Mouse (Mus musculus): ENCODE results near the gene Uspl1. TPM values are rescaled to one million over a fixed set of nuclear protein-coding genes. Genes with fewer than 3 reads are reported as not detected.

The Uspl1 gene
- polyA plus RNA-seq, 1 experiment: 8.5 TPM

DNA sequence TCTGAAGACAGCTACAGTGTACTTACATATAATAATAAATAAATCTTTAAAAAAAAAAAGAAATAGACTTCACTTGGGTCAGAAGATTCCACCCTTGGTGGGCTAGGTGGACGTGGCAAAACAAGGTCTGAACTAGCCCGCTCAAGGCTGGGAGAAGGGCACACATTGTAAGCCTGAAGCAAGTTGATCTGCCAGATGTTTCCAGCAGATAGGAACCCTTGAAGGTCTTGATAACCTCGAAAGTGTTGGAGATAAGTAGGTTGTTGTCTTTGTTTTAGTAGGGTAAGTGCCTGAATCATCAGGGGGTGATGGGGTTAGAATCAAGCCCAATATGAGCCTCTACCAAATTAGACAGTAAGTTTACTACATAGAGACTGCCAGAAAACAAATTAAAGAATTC lies 35.3 kb downstream of the Uspl1 start:
- no peaks in the 10 kb centered on the region for H3K4me1 ChIP-seq (ENCODE audit: control insufficient read depth, insufficient read depth, insufficient read length)
- 56% methylated on average over 3 of the region's 3 CpGs for WGBS
- H3K4me3 ChIP-seq (ENCODE audit: extremely low read depth, insufficient read depth, insufficient read length): no peak overlapping the region
- H3K27ac ChIP-seq (ENCODE audit: insufficient read depth, low read length): no peak overlapping the region
- no peak for TF ChIP-seq CTCF (IDR thresholded peaks at IDR 0.05; ENCODE audit: extremely low read depth, insufficient read depth, insufficient read length, insufficient replicate concordance)
- no peak for TF ChIP-seq POLR2A (IDR thresholded peaks at IDR 0.05; ENCODE audit: low read depth, low read length)
- DNase-seq (ENCODE audit: low read depth in 1 of 2, low spot score in 2 of 2): no peak
- H3K36me3 ChIP-seq (ENCODE audit: control insufficient read depth, insufficient read depth, low read length): peaks cover 5% of the 10 kb centered on the region
- no peaks in the 10 kb centered on the region for H3K27me3 ChIP-seq (ENCODE audit: control insufficient read depth, insufficient read depth, low read length)

DNA sequence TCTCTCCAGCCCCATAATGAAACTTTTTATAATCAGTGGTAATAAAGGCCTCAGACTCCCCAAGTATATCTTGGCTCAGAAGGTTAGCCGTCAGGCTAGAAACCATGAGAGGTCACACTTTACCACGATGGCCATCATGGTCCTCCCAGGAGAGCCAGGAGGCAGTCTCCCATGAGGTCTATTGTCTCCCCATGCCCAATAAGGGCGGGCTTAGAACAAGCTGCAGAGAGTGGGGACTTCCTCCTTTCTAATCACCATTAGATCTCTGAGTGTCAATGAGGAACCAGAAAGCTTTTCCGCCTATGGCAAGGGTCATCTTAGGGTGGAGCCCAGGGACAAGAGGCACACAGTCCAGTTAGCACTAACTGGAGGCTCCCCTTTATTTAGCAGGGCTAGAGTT lies 37.2 kb downstream of the Uspl1 start:
- TF ChIP-seq CTCF (IDR thresholded peaks at IDR 0.05; ENCODE audit: extremely low read depth, insufficient read depth, insufficient read length, insufficient replicate concordance) (no peak), POLR2A (IDR thresholded peaks at IDR 0.05; ENCODE audit: low read depth, low read length) (no peak)
- H3K36me3 ChIP-seq (ENCODE audit: control insufficient read depth, insufficient read depth, low read length): no peaks in the 10 kb centered on the region
- H3K4me1 ChIP-seq (ENCODE audit: control insufficient read depth, insufficient read depth, insufficient read length): no peaks in the 10 kb centered on the region
- WGBS: 60% methylated on average over 4 of the region's 4 CpGs
- no peak overlapping the region for H3K27ac ChIP-seq (ENCODE audit: insufficient read depth, low read length)
- no peaks in the 10 kb centered on the region for H3K27me3 ChIP-seq (ENCODE audit: control insufficient read depth, insufficient read depth, low read length)
- no peak for DNase-seq (ENCODE audit: low read depth in 1 of 2, low spot score in 2 of 2)
- H3K4me3 ChIP-seq (ENCODE audit: extremely low read depth, insufficient read depth, insufficient read length): no peak overlapping the region

DNA sequence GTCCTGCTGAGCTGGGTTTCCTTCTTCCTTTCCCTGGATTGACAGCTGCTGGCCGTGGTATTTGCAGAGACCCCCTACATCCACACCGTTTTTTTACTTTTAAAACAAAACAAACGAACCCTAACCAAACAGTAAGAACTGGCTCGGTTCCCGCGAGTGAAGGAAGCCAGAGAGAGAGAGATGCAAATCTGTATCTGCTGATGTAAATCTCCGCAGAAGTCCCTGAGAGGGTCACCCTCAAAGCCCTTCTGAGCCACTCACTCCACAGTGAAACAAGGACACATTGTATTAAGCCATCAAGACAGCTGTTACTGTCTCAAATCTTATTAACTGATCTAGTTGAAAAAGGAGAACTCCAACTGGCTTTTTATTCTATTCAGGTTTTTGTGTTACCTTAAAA lies 40.5 kb downstream of the Uspl1 start:
- Histone ChIP-seq H3K27ac (ENCODE audit: insufficient read depth, low read length) (no peak overlapping the region), H3K4me3 (ENCODE audit: extremely low read depth, insufficient read depth, insufficient read length) (no peak overlapping the region), H3K36me3 (ENCODE audit: control insufficient read depth, insufficient read depth, low read length) (no peaks in the 10 kb centered on the region), H3K27me3 (ENCODE audit: control insufficient read depth, insufficient read depth, low read length) (no peaks in the 10 kb centered on the region), H3K4me1 (ENCODE audit: control insufficient read depth, insufficient read depth, insufficient read length) (no peaks in the 10 kb centered on the region; the same call in 1 of the 2 replicates)
- no peak for DNase-seq (ENCODE audit: low read depth in 1 of 2, low spot score in 2 of 2)
- TF ChIP-seq CTCF (IDR thresholded peaks at IDR 0.05; ENCODE audit: extremely low read depth, insufficient read depth, insufficient read length, insufficient replicate concordance) (no peak), POLR2A (IDR thresholded peaks at IDR 0.05; ENCODE audit: low read depth, low read length) (no peak)
- 41% methylated on average over 7 of the region's 7 CpGs for WGBS

DNA sequence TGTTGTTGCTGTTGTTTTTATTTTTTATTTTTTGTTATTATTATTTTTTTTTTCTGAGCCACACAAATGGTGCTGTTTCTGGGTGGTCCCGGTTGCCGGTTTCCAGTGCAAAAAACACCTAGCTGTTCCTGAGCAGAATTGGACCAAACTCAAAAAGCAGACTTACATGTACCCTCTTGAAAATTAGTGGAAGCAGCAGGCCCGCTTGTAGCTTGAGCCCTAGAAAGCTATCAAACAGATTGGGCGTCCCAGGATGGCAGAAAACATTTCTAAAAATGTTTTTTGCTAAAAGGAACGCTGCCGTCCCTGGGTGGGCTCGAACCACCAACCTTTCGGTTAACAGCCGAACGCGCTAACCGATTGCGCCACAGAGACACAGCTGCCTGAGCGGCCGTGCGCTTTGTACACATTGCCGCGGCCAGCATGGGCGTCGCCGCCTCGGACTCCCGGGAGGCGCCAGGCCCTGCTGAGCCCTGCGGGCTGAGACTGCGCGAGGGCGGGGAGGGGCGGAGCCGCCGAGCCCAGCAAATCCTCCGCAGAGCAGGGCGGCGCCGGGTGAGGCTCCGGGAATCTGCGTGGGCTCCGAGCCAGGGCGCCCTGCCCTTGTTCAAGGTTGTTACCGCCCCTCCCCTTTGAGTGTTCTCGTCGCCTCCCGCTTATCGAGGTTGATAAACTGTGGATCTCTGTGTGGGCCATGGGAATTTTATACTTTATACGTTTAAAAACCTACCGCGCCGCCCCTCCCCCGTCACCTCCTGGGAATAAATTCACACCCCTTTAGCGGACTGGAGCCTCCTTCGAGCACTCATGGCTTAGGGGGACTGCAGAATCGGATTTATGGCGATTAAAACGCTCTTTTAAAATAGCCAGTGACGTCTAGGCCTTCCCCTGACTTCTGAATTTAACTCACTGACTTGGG lies 44.8 kb downstream of the Uspl1 start:
- 3% methylated on average over 55 of the region's 55 CpGs for WGBS
- DNase-seq (ENCODE audit: low read depth in 1 of 2, low spot score in 2 of 2): peak; percentile 84 to 95
- Histone ChIP-seq H3K4me3 (ENCODE audit: extremely low read depth, insufficient read depth, insufficient read length) (peak overlapping the region; percentile 77; the same call in 1 of the 2 replicates), H3K27me3 (ENCODE audit: control insufficient read depth, insufficient read depth, low read length) (no peaks in the 10 kb centered on the region), H3K27ac (ENCODE audit: insufficient read depth, low read length) (peak overlapping the region; percentile 78), H3K4me1 (ENCODE audit: control insufficient read depth, insufficient read depth, insufficient read length) (no peaks in the 10 kb centered on the region; the same call in 1 of the 2 replicates), H3K36me3 (ENCODE audit: control insufficient read depth, insufficient read depth, low read length) (no peaks in the 10 kb centered on the region)
- peak; percentile 2; the same call in 1 of the 2 replicates for TF ChIP-seq POLR2A (IDR thresholded peaks at IDR 0.05; ENCODE audit: low read depth, low read length)
- TF ChIP-seq CTCF (IDR thresholded peaks at IDR 0.05; ENCODE audit: extremely low read depth, insufficient read depth, insufficient read length, insufficient replicate concordance): no peak

DNA sequence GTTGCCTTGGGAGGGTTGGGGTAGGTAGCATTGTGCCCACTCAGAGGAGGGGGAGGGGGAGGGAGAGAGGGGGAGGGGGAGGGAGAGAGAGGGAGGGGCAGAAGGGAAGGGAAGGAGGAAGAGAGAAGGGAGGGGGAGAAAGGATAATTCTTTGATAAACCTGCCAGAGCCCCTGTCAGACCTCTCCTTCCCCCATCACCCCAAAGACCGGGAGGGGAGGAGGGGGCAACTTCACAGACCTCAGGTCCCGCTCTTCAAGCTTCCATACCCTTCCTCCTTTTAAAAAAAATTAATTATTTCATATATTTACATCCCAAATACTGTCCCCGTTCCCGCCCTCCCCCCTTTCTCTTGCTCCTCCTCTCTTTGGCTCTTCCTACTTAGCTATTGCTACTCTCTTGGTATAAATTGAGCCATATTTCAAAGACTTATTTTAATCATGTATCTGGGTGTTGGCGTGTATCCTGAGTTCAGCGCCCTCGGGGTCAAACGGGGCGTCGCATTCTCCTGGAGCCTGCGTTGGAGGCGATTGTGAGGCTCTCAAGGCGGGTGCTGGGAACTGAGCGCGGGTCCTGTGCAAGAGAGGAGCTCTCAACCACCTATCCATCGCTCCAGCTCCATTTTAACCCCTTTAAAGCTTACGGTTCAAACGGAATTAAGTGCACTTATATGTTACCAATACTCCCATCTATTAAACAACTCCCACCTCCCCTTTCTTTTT lies 45.6 kb downstream of the Uspl1 start:
- Histone ChIP-seq H3K4me3 (ENCODE audit: extremely low read depth, insufficient read depth, insufficient read length) (peak overlapping the region; percentile 77; the same call in 1 of the 2 replicates), H3K36me3 (ENCODE audit: control insufficient read depth, insufficient read depth, low read length) (no peaks in the 10 kb centered on the region), H3K4me1 (ENCODE audit: control insufficient read depth, insufficient read depth, insufficient read length) (no peaks in the 10 kb centered on the region; the same call in 1 of the 2 replicates), H3K27me3 (ENCODE audit: control insufficient read depth, insufficient read depth, low read length) (no peaks in the 10 kb centered on the region), H3K27ac (ENCODE audit: insufficient read depth, low read length) (peak overlapping the region; percentile 78)
- no peak for TF ChIP-seq CTCF (IDR thresholded peaks at IDR 0.05; ENCODE audit: extremely low read depth, insufficient read depth, insufficient read length, insufficient replicate concordance)
- no peak for TF ChIP-seq POLR2A (IDR thresholded peaks at IDR 0.05; ENCODE audit: low read depth, low read length)
- WGBS: 91% methylated on average over 18 of the region's 18 CpGs
- DNase-seq (ENCODE audit: low read depth in 1 of 2, low spot score in 2 of 2): no peak

DNA sequence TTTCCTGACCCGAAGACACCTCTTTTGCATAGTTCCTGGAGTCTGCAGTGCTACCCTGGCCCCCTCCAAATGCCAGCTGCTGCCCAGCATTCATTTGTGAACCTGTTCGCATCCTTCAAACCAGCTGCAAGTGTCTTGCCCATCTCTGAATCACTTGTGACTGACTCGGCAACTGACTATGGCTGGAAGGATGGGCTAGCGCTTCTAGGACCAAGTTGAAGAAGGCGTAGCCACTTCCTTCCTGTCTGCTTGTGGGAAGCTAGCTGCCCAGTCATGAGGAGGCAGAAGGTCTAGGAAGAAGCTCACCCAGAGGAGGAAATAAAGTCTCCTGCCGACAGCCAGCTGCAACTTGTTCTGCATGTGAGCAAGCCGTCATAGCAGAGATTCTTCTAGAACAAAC lies 50.9 kb downstream of the Uspl1 start:
- Histone ChIP-seq H3K4me1 (ENCODE audit: control insufficient read depth, insufficient read depth, insufficient read length) (peaks cover 5% of the 10 kb centered on the region; the same call in 1 of the 2 replicates), H3K27ac (ENCODE audit: insufficient read depth, low read length) (peak overlapping the region; percentile 4; the same call in 1 of the 2 replicates), H3K4me3 (ENCODE audit: extremely low read depth, insufficient read depth, insufficient read length) (no peak overlapping the region), H3K27me3 (ENCODE audit: control insufficient read depth, insufficient read depth, low read length) (no peaks in the 10 kb centered on the region), H3K36me3 (ENCODE audit: control insufficient read depth, insufficient read depth, low read length) (no peaks in the 10 kb centered on the region)
- 14% methylated on average over 7 of the region's 7 CpGs for WGBS
- no peak for TF ChIP-seq CTCF (IDR thresholded peaks at IDR 0.05; ENCODE audit: extremely low read depth, insufficient read depth, insufficient read length, insufficient replicate concordance)
- TF ChIP-seq POLR2A (IDR thresholded peaks at IDR 0.05; ENCODE audit: low read depth, low read length): no peak
- peak in 1 of 2 experiments; percentile 48 for DNase-seq (ENCODE audit: low read depth in 1 of 2, low spot score in 2 of 2)
